ENCODE assay signal across 9 mouse cellular contexts in genomic region chr9:14342041-14342668, GRCm38 (mm10). TPM values are rescaled to one million over a fixed set of nuclear protein-coding genes. Genes with fewer than 3 reads are reported as not detected.
A peak's percentile ranks its signal among the peaks of the same experiment; 100 is the strongest.
DNase-seq lines count a peak whose midpoint lies in the region; ATAC-seq and TF ChIP-seq lines count a peak whose summit lies in the region.
"Had no signal": no experiment of that assay in that cellular context is flagged by ENCODE, and none has a peak within 500 bp of the region (broad histone marks: within the 10 kb centered on the region; RNA-seq: fewer than 3 reads in every experiment).

No protein-coding gene starts in this region.

- TF ChIP-seq POLR2A in ES-Bruce4 (IDR thresholded peaks at IDR 0.05; ENCODE audit: insufficient read depth, low read length) = no peak

- H3K27ac ChIP-seq in ES-Bruce4 (ENCODE audit: insufficient read depth, low read length) = no peak overlapping the region
- no peak overlapping the region for H3K27ac ChIP-seq in forebrain, embryonic 10.5 days
- H3K27ac ChIP-seq in hindbrain, embryonic 11.5 days (ENCODE audit: low read depth, low read length) = no peak overlapping the region
- H3K27ac ChIP-seq: heart, embryonic 15.5 days had no signal

- no peak overlapping the region for H3K4me2 ChIP-seq in hindbrain, embryonic 11.5 days (replicated peaks; ENCODE audit: low read depth, low read length)
- H3K4me2 ChIP-seq: heart, embryonic 15.5 days had no signal

- no peak for TF ChIP-seq EP300 in ES-Bruce4 (IDR thresholded peaks at IDR 0.05; ENCODE audit: insufficient read depth, low read depth, low read length)

- no peak overlapping the region for H3K9ac ChIP-seq in ES-Bruce4 (ENCODE audit: low read depth, poor library complexity, severe bottlenecking)
- no peak overlapping the region for H3K9ac ChIP-seq in hindbrain, embryonic 11.5 days (ENCODE audit: low read depth, low read length)
- H3K9ac ChIP-seq: heart, embryonic 15.5 days had no signal

- DNase-seq in brain, adult 2 months (ENCODE audit: low read depth, low spot score) = peak; percentile 80
- DNase-seq in forebrain, embryonic 10.5 days (ENCODE audit: extremely low spot score, low spot score) = peak; percentile 62
- peak; percentile 82 for DNase-seq in hindbrain, embryonic 11.5 days (ENCODE audit: low spot score)
- DNase-seq in layer of hippocampus, adult 9-10 months (ENCODE audit: low spot score) = peak; percentile 55
- peak; percentile 82 for DNase-seq in lung, postnatal 10 days
- DNase-seq in retina, adult 2 months (ENCODE audit: low read depth, low spot score) = peak; percentile 51
- peak; percentile 80 to 82 for DNase-seq in thymus, postnatal 36 days

- H3K27me3 ChIP-seq in ES-Bruce4 (ENCODE audit: control insufficient read depth, insufficient read depth, low read length, poor library complexity, severe bottlenecking) = no peaks in the 10 kb centered on the region
- H3K27me3 ChIP-seq in forebrain, embryonic 10.5 days (ENCODE audit: poor library complexity, severe bottlenecking) = no peaks in the 10 kb centered on the region
- no peaks in the 10 kb centered on the region for H3K27me3 ChIP-seq in hindbrain, embryonic 11.5 days (ENCODE audit: control insufficient read depth, insufficient read depth, low read length)
- H3K27me3 ChIP-seq: heart, embryonic 15.5 days had no signal

- H3K4me1 ChIP-seq in ES-Bruce4 (ENCODE audit: control insufficient read depth, insufficient read depth, low read length) = no peaks in the 10 kb centered on the region
- no peaks in the 10 kb centered on the region for H3K4me1 ChIP-seq in forebrain, embryonic 10.5 days
- H3K4me1 ChIP-seq in hindbrain, embryonic 11.5 days (replicated peaks; ENCODE audit: control insufficient read depth, insufficient read depth, low read length) = no peaks in the 10 kb centered on the region
- H3K4me1 ChIP-seq: heart, embryonic 15.5 days had no signal

- H3K36me3 ChIP-seq in ES-Bruce4 (ENCODE audit: control insufficient read depth, insufficient read depth, low read length, poor library complexity, severe bottlenecking) = no peaks in the 10 kb centered on the region
- no peaks in the 10 kb centered on the region for H3K36me3 ChIP-seq in forebrain, embryonic 10.5 days (replicated peaks)
- H3K36me3 ChIP-seq in hindbrain, embryonic 11.5 days (ENCODE audit: control insufficient read depth, insufficient read depth, low read length) = no peaks in the 10 kb centered on the region
- H3K36me3 ChIP-seq: heart, embryonic 15.5 days had no signal

- 58% methylated on average over 4 of the region's 4 CpGs for WGBS in forebrain, embryonic 10.5 days
- 64% methylated on average over 4 of the region's 4 CpGs for WGBS in hindbrain, embryonic 11.5 days

- H3K9me3 ChIP-seq in ES-Bruce4 (replicated peaks; ENCODE audit: control insufficient read depth, insufficient read depth, low read length, poor library complexity, severe bottlenecking) = no peaks in the 10 kb centered on the region
- no peaks in the 10 kb centered on the region for H3K9me3 ChIP-seq in forebrain, embryonic 10.5 days
- H3K9me3 ChIP-seq in hindbrain, embryonic 11.5 days (ENCODE audit: control insufficient read depth, low read length) = no peaks in the 10 kb centered on the region
- H3K9me3 ChIP-seq: heart, embryonic 15.5 days had no signal

- no peak overlapping the region for H3K4me3 ChIP-seq in ES-Bruce4 (ENCODE audit: low read depth, low read length)
- no peak overlapping the region for H3K4me3 ChIP-seq in forebrain, embryonic 10.5 days
- no peak overlapping the region for H3K4me3 ChIP-seq in hindbrain, embryonic 11.5 days (ENCODE audit: low read depth, low read length)
- H3K4me3 ChIP-seq: heart, embryonic 15.5 days had no signal

- peak; percentile 78 for TF ChIP-seq CTCF in ES-Bruce4 (IDR thresholded peaks at IDR 0.05; ENCODE audit: low read depth, low read length)

- peak; percentile 77 for ATAC-seq in hindbrain, embryonic 11.5 days (ENCODE audit: low FRiP score)

RNA-seq across cellular contexts. Expression of gene Endod1, which starts 39.2 kb away (rescaled TPM):
- polyA plus RNA-seq in ES-Bruce4 (2011; ENCODE audit: insufficient read depth, insufficient read length, low read depth, missing spikeins) = 12.2 and 14.5 TPM in 2 replicates
- 5.4 and 5.8 TPM in 2 replicates for polyA plus RNA-seq in forebrain, embryonic 10.5 days (2016; fragmentation: Nextera tagmentation; extraction: Ambion mirVana)
- polyA plus RNA-seq in hindbrain, embryonic 11.5 days (2014; fragmentation: Nextera tagmentation; extraction: Ambion mirVana) = 9.5 and 10.0 TPM in 2 replicates
